Mouse (Mus musculus) layer of hippocampus, adult 11-12 months (tissue): ENCODE data around the gene Nradd.
A peak's percentile ranks its signal among the peaks of the same experiment; 100 is the strongest.

Source experiments
- DNase-seq: peaks from one replicate; pipeline ENCODE4 v3.0.0; 2022; ENCODE audit warnings: low spot score

Nradd gene

DNA sequence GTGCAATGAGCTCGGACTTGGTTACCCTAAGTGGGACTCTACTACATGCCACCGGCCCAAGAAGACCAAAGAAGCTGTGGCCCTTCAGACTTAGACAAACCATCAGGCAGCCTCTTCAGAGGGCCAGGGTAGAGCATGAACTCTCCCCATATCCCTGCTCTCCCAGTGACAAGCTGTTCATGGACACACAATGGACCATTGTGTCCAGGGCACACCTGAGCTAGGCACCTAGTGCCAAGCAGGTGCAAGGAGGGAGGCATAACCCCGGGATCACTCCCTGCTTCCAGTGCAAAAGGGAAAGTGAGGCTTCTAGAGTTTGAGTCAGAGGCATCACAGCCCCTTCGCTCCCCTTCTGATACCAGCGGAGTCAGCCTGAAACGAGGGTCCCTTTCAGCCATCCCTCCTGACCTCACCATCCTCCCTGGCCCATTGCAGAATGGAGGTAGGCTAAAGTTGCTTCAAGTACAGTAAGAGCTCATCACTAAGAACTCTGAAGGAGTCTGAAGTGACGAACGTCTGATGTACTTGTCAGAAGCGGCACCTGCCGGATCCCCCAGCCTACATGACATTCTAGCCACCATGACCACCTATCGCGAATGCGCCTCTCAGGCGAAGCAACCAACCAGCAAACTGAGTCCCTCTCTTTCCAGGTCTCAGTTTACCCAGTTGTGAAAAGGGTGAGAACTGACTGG lies 28.9 kb upstream of the Nradd start:
- DNase-seq = no peak

DNA sequence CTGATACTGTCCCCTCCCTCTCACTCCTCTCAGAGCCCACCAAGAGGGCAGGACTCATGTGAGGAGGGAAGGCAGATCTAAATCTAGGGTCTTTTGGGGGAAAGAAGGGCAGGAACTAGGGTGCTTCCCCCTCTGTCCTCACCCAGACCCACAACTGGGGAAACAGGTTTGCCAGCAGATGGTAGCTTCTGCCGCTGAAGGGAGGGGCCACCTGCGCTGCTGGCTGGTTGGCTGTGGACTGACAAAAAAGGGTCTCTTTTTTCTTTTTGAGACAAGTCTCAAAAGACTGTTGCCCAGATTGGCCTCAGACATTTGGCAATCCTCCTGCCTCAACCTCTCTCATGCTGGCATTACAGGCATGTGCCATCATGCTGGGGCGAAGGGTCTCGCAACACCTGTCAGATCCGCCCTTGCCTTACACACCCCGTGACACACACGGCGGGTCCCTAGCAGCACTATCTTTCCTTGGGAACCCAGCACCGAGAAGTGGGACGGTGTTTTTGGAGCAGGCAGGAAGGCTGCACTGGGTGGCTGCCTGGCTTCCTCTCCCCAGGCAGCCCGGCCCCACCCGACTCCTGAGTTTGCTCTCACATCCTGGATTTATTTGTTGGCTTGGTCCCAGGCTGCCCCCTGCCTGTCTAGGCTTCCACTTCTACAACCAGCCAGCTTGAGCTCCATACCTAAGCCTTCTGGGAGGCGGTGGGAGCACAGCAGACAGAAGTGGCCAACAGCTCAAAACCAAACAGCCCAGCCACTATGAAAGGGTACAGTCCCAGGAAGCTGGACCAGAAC lies 27.9 kb upstream of the Nradd start:
- no peak for DNase-seq

DNA sequence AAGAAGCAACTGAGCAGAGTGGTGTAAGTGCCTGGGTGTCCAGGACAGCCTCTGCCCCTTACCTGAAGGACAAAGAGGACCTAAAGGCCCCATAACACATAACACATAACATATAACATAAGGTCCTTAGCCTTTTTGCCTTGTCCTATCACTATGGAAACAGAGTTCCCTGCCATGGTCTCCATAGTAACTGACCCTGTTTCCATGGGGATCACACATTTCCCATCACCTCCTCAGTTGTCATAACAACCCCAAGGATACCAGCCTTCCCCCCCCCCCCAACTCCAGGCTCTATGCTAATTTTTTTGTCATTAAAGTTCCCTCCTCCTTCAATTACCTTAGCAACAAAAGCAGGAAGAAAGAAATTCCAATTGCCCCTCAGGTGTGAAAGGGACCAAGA lies 25.5 kb upstream of the Nradd start:
- DNase-seq = no peak

DNA sequence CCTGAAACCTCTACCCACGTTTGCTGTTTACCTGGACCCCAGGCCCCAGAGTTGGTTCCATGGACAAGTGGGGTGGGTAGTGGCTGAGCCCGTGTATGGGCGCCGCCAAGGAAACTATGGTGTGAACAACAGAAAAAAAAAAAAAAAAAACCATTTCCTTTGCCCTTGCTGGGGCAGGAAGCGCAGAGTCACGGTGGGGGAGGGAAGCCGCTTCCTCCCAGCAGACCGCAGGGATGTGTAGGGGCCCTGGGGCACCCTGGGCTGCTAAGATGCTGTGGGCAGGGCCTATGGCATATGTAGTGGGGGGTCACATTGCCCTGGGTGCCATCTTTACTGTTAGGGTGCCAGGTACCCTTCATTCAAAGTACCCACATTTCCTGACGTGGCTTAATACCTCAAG lies 21.0 kb upstream of the Nradd start:
- DNase-seq = no peak

DNA sequence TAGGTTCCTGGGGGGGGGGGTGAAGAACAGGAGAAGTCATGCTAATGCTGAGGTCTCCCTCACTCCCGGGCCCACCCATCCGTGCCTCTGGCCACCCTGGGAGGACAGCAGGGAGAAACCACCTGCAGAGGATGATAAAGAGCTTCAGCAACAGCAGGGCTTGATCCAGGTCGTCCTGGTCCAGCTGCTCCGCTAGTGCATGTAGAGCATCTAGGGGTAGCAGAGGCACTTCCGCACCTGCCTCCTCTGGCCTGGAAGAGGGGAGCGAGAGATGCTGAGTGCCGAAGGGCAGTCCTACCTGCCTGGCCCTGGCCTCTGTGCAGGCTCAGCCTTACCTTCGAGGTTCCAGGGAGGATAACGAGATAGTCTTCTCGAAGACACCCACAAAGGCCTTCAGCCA lies 20.0 kb upstream of the Nradd start:
- no peak for DNase-seq

DNA sequence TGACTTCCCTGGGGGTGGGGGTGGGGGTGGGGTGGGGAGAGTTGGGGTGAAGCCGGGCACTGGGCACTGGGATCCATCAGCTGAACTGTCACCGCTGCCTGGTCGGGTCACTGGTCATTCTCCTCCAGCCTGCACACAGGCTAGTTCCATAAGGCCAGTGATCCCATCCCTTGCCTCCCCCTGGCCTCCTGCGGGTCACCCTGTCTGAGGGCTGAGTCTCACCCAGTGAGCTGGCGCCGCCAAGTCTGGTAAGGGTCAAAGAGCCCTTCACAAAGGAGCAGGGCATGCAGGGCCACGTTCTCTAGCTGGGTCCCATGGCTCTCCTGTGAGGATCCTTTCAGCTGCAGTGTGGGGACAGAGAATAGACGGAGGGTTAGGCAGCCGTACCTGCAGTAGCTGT lies 19.5 kb upstream of the Nradd start:
- DNase-seq = no peak

DNA sequence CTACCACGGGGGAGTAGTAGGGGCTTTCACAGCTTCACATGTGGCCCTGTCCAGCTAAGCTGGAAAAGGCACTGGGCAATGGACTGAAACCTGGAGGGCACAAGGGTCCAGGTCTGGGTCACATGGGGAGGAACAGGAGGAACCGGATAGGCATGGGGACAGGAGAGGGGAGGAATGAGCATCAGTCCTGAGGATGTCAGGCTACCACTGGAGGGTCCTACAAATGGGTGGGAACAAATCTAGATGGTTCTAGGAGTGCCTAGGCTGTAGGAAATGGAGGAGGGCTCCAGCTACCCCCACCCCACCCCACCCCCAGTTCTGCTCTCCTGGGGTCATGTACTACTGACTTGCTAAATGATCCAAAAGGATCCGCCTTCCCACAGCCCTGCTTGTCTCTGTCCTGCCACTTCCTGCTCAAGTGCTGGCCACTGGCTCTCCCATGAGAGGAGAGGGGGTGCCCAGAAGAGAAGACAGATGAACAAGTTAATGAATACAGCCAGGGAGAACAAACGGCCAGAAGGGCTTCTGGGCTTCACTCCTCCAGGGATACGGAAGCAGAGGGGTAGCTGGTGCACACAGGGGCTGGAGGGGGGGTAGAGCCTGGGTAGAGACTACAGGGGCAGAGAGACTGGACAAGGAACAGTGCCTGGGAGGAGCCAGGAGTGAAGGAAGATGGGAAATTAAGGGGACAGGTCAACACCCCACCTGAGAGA lies 18.7 kb upstream of the Nradd start:
- no peak for DNase-seq

DNA sequence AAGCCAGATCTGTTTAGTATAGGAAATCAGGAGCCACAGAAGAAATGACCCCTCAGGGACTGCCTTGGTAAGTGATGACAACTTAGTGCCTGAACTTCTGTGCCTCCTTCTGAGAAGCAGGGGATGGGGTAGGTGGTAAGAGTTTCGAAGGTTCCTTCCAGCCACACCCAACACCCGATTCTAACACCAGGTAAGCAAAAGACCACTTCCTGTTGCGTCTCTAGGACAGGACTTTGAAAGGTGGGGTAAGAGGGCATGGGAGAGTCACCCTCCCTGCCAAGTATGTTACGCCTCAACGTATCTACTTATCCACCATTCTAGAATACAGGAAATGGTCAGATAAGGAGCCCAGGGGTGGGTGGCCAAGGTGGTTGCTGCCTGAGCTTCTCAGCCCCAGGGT lies 16.8 kb upstream of the Nradd start:
- DNase-seq = no peak

DNA sequence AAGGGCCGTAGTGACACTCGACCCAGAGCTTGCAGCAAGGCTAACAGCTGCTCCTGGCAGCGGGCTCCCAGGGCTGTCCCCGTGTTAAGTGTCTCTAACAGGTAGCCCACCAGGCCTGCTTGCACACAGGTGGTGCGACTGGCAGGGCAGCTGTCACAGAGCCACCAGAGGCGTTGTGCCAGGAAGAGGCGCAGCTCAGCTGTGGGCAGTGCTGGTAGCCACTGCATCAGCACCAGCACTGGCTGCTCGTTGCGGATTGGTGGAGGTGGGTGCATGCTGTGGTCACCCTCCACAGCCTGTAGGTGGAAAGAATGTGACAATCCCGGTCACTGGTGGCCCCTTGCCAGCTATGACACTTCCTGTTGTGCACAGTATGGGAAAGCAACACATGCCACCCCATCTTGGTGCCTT lies 14.4 kb upstream of the Nradd start:
- no peak for DNase-seq

DNA sequence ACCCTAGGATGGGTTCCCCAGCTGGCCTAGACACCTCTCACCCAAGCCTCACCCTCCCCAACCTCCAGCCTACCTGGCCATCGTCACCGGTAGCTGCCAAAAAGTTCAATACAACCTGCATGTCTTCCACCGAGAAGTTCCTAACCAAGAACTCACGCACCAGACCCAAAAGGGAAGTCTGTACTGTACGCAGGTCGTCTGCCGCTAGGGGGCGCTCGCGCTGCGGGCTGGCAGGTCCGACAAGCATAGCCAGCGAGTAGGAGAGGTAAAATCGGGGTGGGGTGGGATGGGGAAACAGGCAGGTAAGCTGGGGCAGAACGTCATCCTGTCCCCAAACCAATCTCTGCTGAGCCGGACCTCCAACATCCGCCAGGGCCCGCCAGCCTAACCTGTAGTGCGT lies 11.0 kb upstream of the Nradd start:
- DNase-seq = peak; percentile 92

DNA sequence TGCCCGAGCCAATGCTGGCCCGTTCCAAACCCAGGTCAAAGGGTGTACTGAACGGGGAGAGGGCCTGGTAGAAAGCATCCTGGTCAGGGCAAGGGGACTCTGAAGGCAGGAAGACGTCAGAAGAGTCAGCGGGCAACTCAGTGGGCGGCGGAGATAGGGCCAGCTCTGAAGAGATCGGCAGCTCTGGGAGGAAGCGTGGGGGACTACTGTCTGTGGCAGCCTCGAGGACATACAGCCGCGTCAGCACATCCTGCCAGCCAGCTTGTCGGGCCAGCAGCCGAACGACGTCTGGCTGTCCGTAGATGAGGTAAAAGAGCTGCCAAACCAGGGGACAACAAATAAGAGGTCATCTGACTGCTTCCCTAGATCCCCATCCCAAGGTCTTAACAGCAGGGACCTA lies 9.6 kb upstream of the Nradd start:
- peak; percentile 47 for DNase-seq

DNA sequence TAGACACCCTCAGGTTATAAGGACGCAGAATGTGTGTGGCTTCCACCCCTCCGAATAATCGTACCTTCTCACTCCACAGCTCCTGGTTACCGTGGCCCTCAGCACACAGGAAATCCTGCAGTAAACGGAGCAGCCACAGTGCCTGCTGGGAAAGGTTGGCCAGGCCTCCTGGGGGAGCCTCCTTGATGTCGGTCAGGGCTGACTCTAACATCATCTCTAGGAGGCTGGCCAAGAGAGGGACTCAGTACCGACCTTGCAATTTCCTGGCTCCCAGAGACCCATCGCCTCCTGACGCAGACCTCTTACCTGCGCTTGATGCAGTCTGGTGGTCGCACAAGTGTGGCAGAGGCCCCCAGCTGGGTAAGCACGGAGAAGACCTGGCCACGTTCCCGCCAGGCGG lies 8.4 kb upstream of the Nradd start:
- DNase-seq = no peak

DNA sequence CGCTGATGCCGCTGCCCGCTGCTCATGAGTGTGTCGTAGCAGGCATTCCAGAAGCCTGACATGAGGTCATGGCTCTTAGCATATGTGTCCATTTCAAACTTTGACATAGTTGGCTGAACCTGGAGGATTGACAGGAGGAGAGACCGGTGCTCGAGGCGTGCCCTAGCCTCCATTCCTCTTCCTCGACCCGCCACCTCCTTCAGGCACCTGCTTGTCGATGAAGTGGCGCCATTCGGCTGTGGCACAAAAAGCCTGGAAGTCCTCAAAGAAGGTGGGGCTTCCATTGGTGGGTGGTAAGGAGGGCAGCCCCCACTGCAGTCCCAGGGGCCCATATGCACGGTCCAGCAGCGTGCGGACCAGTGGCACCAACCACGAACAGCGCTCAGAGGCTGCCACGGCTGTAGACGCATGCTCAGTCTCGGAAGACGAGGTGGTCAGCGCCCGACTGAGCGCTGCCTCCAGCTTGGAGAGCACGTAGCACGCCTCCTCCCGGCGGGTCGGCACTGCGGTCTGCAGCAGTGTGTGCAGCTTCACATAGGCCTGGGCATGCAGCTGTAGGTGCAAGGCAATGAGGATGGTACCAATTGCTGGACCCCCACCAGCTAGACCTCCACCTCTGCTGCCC lies 7.5 kb upstream of the Nradd start:
- DNase-seq = no peak

DNA sequence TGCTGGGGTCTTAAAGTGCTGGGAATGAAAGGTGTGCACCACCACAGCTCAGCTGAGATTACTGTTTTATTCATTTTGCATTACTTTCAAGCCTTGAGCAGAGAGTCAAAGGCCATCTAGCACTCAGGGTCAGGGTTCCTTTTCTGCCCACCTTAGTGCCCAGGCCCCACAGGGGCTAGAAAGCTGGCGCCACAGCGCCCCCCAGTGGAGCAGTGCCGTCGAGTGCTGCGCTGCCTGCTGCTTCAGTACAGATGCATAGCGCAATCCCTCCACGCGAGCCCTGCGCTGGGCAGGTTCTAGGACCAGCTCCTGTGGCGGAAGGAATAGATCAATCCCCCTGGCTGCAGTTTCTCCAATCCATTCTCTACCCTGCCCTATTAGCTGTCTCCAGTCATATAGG lies 6.9 kb upstream of the Nradd start:
- DNase-seq = no peak

DNA sequence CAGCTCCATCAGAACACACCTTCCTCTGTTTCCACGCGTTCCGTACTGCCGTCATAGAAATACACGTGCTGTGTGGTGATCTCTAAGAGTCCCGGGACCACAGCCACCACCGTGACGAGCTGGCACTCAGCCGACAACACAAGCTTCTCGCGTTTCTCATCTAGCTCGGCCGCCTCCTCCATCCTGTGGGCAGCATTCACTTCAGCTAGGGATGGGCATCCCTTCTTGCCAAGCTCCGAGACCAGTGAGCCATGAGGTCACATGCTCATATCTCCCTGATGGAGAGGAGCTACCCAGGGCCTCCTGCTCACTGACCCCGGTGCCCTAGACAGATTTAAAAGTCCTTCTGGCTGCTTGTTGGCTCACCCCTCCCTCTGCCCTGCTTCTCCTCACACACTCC lies 5.9 kb upstream of the Nradd start:
- DNase-seq = no peak

DNA sequence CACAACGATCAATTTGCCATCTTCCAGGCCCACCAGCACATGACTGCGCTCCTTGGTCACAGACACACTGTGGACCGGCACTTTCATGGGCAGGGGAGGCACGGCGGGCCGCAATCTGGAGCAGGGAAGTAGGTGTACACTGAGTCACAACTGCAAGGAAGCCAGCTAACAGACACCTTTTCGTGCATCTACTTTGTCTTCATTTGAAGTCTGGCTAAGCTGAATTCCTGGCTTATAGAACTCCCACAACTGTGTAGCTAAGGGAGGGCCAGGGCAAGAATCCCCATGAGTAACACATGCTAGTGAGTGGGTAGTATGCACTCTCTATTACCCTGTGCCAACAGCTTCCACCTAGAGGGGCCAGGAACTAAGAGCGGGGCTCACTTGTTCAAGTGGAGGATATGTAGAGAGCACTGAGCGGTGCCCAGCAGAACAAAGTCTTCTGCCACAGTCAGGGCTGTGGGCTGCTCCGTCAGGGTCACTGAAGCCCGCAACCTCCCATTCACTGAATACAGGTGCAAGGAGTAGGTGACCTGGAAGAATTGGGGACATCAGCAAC lies 1.2 kb upstream of the Nradd start:
- DNase-seq = no peak

DNA sequence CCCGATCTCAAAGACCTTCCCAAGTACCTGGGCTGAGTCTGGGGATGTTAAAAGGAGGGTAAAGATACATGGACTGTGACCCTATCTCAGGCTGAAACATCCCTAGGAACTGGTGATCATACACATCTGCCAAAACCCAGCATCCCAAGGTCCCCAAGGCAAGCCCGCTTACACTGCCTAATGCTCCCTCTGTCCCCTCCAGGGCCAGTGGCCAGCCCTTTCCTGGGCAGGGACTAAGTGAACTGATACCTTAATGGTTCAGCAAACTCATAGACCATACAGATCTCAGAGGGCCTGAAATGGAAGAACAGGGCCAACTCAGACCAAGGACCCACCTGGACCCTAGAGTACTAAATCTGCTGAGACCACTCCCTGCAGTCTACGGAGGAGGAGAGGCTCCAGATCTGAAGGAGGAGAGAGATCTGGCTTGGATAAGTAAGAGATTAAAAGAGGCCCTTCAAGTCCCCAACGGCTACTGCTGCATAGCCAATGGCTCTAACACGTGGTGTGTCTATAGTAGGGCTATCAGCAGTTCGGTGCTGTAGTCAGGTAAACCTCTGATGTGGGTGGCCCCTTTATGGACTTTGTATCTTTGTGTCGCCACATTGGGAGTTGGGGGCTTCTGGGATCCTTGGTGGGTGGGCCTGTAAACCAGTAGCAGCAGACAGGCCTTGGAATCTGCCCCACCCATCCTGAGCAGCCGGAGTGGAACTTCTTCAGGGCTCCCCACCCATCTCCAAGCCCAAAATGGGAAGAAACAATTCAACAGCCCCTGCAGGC lies 646 bp downstream of the Nradd start:
- DNase-seq = no peak

DNA sequence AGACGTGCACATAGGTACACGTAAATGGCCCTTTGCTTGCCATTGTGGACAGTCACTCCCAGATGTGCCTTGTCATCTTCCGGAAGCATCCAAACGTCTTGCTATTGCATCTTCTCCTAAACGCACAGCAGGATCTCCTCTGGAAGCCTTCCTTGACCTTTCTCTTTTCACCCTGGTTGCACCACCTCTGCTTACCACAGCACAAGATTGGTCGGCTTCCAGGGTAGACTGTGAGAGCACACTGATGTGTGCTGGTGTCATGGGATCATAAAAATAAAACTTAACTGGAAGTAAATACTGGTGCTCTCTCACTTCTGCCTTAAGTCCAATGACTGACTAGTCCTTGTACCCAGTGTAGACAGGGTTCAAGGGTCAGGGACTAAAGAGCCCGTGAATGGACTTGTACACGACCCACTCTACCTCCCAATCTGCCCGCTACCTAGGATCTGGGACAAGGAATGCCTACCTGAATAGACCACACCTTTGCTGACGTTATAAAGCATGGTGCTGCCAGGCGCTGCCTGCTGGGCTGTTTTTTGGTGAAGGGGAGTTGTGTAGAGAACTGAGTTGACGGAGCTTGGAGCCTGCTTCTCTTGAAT lies 1.5 kb downstream of the Nradd start:
- no peak for DNase-seq

DNA sequence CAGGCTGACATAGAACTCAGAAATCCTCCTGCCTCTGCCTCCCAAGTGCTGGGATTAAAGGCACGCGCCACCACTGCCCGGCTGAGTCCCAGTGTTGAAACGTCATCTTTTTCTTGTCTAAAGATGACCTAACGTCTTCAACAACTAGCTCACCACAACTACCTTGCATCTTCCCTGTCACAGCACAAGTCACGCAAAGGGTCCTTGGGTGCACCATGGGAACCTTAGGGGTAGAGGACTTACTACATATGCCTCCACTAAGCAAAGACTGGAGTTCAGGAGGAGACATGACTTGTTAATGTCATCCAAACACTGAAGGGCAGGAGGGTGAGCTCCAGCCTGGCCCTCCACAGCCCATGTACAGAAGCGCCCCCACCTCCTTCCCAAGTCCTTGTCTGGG lies 3.6 kb downstream of the Nradd start:
- no peak for DNase-seq

DNA sequence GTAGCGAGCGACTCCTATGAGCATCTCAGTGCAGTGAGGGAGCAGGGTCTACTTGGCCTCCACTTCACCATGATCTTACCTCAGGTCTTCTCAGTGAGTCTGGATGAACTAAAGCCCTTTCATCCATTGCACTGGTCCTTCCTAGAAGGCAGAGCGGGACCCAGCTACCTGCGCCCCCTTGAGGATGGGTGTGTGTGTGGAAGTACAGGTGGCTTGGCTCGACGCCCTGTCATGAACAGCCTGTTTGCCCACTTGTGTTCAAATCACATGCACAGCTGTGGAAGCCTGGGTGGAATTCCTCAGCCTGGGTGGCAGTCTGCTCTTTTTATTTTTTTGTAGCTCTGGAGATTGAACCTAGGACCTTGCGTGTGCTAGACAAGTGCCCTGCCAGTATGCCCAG lies 4.1 kb downstream of the Nradd start:
- no peak for DNase-seq

DNA sequence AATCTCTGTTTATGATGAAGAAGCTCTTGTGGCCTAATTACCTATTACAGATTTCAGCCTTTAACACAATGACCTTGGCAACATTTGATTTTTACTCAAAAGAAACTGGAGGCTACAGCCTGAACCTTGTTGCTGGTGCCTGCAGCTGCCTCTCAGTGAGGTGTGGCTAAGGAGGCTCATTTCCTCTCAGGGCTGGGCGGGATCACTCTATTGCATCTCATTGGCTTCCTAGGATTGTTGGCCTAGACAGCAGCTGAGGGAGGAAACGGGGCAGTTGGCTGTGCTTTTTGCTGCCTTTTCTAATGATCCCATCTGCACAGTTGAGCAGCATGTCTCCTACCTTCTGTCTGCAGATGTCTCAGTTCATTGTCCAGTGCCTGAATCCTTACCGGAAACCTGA lies 7.2 kb downstream of the Nradd start:
- no peak for DNase-seq
